In genomic region chr3:88477735-88478134, GRCm38 (mm10) we compare ENCODE assay signal across 8 mouse cellular contexts. TPM values are rescaled to one million over a fixed set of nuclear protein-coding genes. Genes with fewer than 3 reads are reported as not detected.
DNase-seq lines count a peak whose midpoint lies in the region; ATAC-seq lines count a peak whose summit lies in the region.

No protein-coding gene starts in this region.

- H3K27ac ChIP-seq in forebrain, embryonic 16.5 days (ENCODE audit: low read length), result no peak overlapping the region
- no peak overlapping the region for H3K27ac ChIP-seq in hindbrain, embryonic 13.5 days

- WGBS in forebrain, embryonic 16.5 days, result 1% methylated on average over 8 of the region's 8 CpGs
- 3% methylated on average over 8 of the region's 8 CpGs for WGBS in hindbrain, embryonic 13.5 days

- H3K27me3 ChIP-seq in forebrain, embryonic 16.5 days (replicated peaks; ENCODE audit: control insufficient read depth, insufficient read depth, low read length), result 0 out of 2 replicates have a peak, but pooled peaks cover 2% of the 10 kb centered on the region
- H3K27me3 ChIP-seq in hindbrain, embryonic 13.5 days, result peaks cover 21% of the 10 kb centered on the region

- H3K4me3 ChIP-seq in forebrain, embryonic 16.5 days (replicated peaks; ENCODE audit: low read length), result no peak overlapping the region
- H3K4me3 ChIP-seq in hindbrain, embryonic 13.5 days, result no peak overlapping the region

- DNase-seq in R1 (ENCODE audit: low read depth, low spot score), result peak; percentile 87
- DNase-seq in cerebellum, adult 18-20 months, result peak; percentile 82 to 90
- peak; percentile 69 to 82 for DNase-seq in layer of hippocampus, postnatal 36 days
- DNase-seq in lung, postnatal 4 days, result peak; percentile 79 to 87
- DNase-seq in right cerebral cortex, postnatal 10 days (ENCODE audit: low spot score in 2 of 2), result peak; percentile 75 to 80
- DNase-seq in urinary bladder, postnatal 36 days (ENCODE audit: low spot score in 2 of 2), result peak; percentile 76 to 79

- no peaks in the 10 kb centered on the region for H3K36me3 ChIP-seq in forebrain, embryonic 16.5 days (ENCODE audit: control insufficient read depth, insufficient read depth)
- H3K36me3 ChIP-seq in hindbrain, embryonic 13.5 days, result no peaks in the 10 kb centered on the region

- H3K4me2 ChIP-seq in forebrain, embryonic 16.5 days (ENCODE audit: low read length), result no peak overlapping the region
- H3K4me2 ChIP-seq in hindbrain, embryonic 13.5 days, result no peak overlapping the region

- H3K9me3 ChIP-seq in forebrain, embryonic 16.5 days (ENCODE audit: control insufficient read depth, low read length), result no peaks in the 10 kb centered on the region
- no peaks in the 10 kb centered on the region for H3K9me3 ChIP-seq in hindbrain, embryonic 13.5 days

- peaks cover 6% of the 10 kb centered on the region for H3K4me1 ChIP-seq in forebrain, embryonic 16.5 days (replicated peaks; ENCODE audit: control insufficient read depth, insufficient read depth, low read length)
- H3K4me1 ChIP-seq in hindbrain, embryonic 13.5 days (replicated peaks), result peaks cover 17% of the 10 kb centered on the region

- H3K9ac ChIP-seq in forebrain, embryonic 16.5 days (replicated peaks; ENCODE audit: low read depth, low read length), result no peak overlapping the region
- H3K9ac ChIP-seq in hindbrain, embryonic 13.5 days, result no peak overlapping the region

- ATAC-seq in forebrain, embryonic 16.5 days, result peak; percentile 84
- ATAC-seq in hindbrain, embryonic 13.5 days (ENCODE audit: low FRiP score), result peak; percentile 79

RNA-seq across cellular contexts. Expression of gene Sema4a, which starts 16.8 kb away (rescaled TPM):
- 16.5 and 25.8 TPM in 2 replicates for polyA plus RNA-seq in forebrain, embryonic 16.5 days (2015; fragmentation: Nextera tagmentation; extraction: Ambion mirVana)
- polyA plus RNA-seq in hindbrain, embryonic 13.5 days (2015; fragmentation: Nextera tagmentation; extraction: Ambion mirVana), result 25.5 and 27.4 TPM in 2 replicates
- total RNA-seq in layer of hippocampus, postnatal 36 days (2021), result 10 to 100 TPM; 34.1 to 36.8 TPM

RNA-seq across cellular contexts. Expression of gene Lmna, which starts 32.0 kb away (rescaled TPM):
- polyA plus RNA-seq in forebrain, embryonic 16.5 days (2015; fragmentation: Nextera tagmentation; extraction: Ambion mirVana), result 26.9 and 30.9 TPM in 2 replicates
- 31.9 and 35.0 TPM in 2 replicates for polyA plus RNA-seq in hindbrain, embryonic 13.5 days (2015; fragmentation: Nextera tagmentation; extraction: Ambion mirVana)
- total RNA-seq in layer of hippocampus, postnatal 36 days (2021), result 10 to 100 TPM; 32.6 to 34.3 TPM

RNA-seq across cellular contexts. Expression of gene Slc25a44, which starts 52.8 kb away (rescaled TPM):
- polyA plus RNA-seq in forebrain, embryonic 16.5 days (2015; fragmentation: Nextera tagmentation; extraction: Ambion mirVana), result 36.2 and 37.1 TPM in 2 replicates
- polyA plus RNA-seq in hindbrain, embryonic 13.5 days (2015; fragmentation: Nextera tagmentation; extraction: Ambion mirVana), result 32.5 and 32.8 TPM in 2 replicates
- 10 to 100 TPM; 68.6 to 69.1 TPM for total RNA-seq in layer of hippocampus, postnatal 36 days (2021)

RNA-seq across cellular contexts. Expression of gene Mex3a, which starts 54.5 kb away (rescaled TPM):
- polyA plus RNA-seq in forebrain, embryonic 16.5 days (2015; fragmentation: Nextera tagmentation; extraction: Ambion mirVana), result 46.1 and 47.8 TPM in 2 replicates
- 38.9 and 40.0 TPM in 2 replicates for polyA plus RNA-seq in hindbrain, embryonic 13.5 days (2015; fragmentation: Nextera tagmentation; extraction: Ambion mirVana)
- total RNA-seq in layer of hippocampus, postnatal 36 days (2021), result 1 to 10 TPM; 4.0 to 4.4 TPM
